Mouse (Mus musculus): ENCODE measurements at regions not wholly inside any gene's neighbourhood (a gene's known extent, or its start where the extent isn't known, plus 50 kb on each side); places are given as distances from the start of the nearest gene placed in this dataset.

GRCm38 (mm10) chr3:115596523-115596922 lies 118.3 kb downstream of the S1pr1 start:
- Histone ChIP-seq H3K4me3 (no peak overlapping the region), H3K4me1 (replicated peaks) (no peaks in the 10 kb centered on the region), H3K27ac (no peak overlapping the region), H3K4me2 (no peak overlapping the region), H3K9ac (no peak overlapping the region), H3K9me3 (replicated peaks) (no peaks in the 10 kb centered on the region), H3K27me3 (no peaks in the 10 kb centered on the region), H3K36me3 (no peaks in the 10 kb centered on the region)
- 18% methylated on average over 6 of the region's 6 CpGs for WGBS
- no peak; the same call in 1 of the 2 replicates for ATAC-seq (replicated peaks; ENCODE audit: insufficient number of reproducible peaks, insufficient read depth, low FRiP score, low read depth)

- Histone ChIP-seq H3K4me2 (no peak overlapping the region), H3K36me3 (no peaks in the 10 kb centered on the region), H3K27ac (no peak overlapping the region), H3K27me3 (no peaks in the 10 kb centered on the region), H3K9me3 (replicated peaks) (no peaks in the 10 kb centered on the region), H3K4me1 (replicated peaks) (0 out of 2 replicates have a peak, but pooled peaks cover 2% of the 10 kb centered on the region), H3K4me3 (no peak overlapping the region), H3K9ac (no peak overlapping the region)
- 81% methylated on average over 5 of the region's 5 CpGs for WGBS
- ATAC-seq (replicated peaks; ENCODE audit: insufficient number of reproducible peaks, insufficient read depth, low FRiP score, low read depth), result no peak
Measured at GRCm38 (mm10) chr3:115590716-115591115, 124.2 kb downstream of the S1pr1 start.

- Histone ChIP-seq H3K4me2 (no peak overlapping the region), H3K27ac (no peak overlapping the region), H3K9me3 (replicated peaks) (no peaks in the 10 kb centered on the region), H3K36me3 (no peaks in the 10 kb centered on the region), H3K4me1 (replicated peaks) (0 out of 2 replicates have a peak, but pooled peaks cover 2% of the 10 kb centered on the region), H3K27me3 (no peaks in the 10 kb centered on the region), H3K9ac (no peak overlapping the region), H3K4me3 (no peak overlapping the region)
- WGBS, result 87% methylated on average over 2 of the region's 2 CpGs
- ATAC-seq (replicated peaks; ENCODE audit: insufficient number of reproducible peaks, insufficient read depth, low FRiP score, low read depth), result no peak
Measured at GRCm38 (mm10) chr3:115588585-115588984, 126.3 kb downstream of the S1pr1 start.

GRCm38 (mm10) chr3:115580131-115580932 lies 134.5 kb downstream of the S1pr1 start:
- WGBS, result 68% methylated on average over 4 of the region's 4 CpGs
- Histone ChIP-seq H3K27me3 (no peaks in the 10 kb centered on the region), H3K4me1 (replicated peaks) (no peaks in the 10 kb centered on the region), H3K9ac (no peak overlapping the region), H3K4me2 (no peak overlapping the region), H3K36me3 (no peaks in the 10 kb centered on the region), H3K4me3 (no peak overlapping the region), H3K9me3 (replicated peaks) (no peaks in the 10 kb centered on the region), H3K27ac (no peak overlapping the region)
- no peak for ATAC-seq (replicated peaks; ENCODE audit: insufficient number of reproducible peaks, insufficient read depth, low FRiP score, low read depth)

GRCm38 (mm10) chr3:115575371-115575770 lies 139.5 kb downstream of the S1pr1 start:
- ATAC-seq (replicated peaks; ENCODE audit: insufficient number of reproducible peaks, insufficient read depth, low FRiP score, low read depth), result no peak
- 88% methylated on average over 2 of the region's 2 CpGs for WGBS
- Histone ChIP-seq H3K9ac (no peak overlapping the region), H3K27me3 (no peaks in the 10 kb centered on the region), H3K27ac (no peak overlapping the region), H3K36me3 (no peaks in the 10 kb centered on the region), H3K4me3 (no peak overlapping the region), H3K9me3 (replicated peaks) (no peaks in the 10 kb centered on the region), H3K4me1 (replicated peaks) (no peaks in the 10 kb centered on the region), H3K4me2 (no peak overlapping the region)

- Histone ChIP-seq H3K4me2 (no peak overlapping the region), H3K4me3 (no peak overlapping the region), H3K27me3 (no peaks in the 10 kb centered on the region), H3K36me3 (no peaks in the 10 kb centered on the region), H3K27ac (no peak overlapping the region), H3K4me1 (replicated peaks) (no peaks in the 10 kb centered on the region), H3K9ac (no peak overlapping the region), H3K9me3 (replicated peaks) (no peaks in the 10 kb centered on the region)
- 80% methylated on average over 7 of the region's 7 CpGs for WGBS
- ATAC-seq (replicated peaks; ENCODE audit: insufficient number of reproducible peaks, insufficient read depth, low FRiP score, low read depth), result no peak
Measured at GRCm38 (mm10) chr3:115562735-115563134, 152.1 kb downstream of the S1pr1 start.

- Histone ChIP-seq H3K9me3 (replicated peaks) (no peaks in the 10 kb centered on the region), H3K9ac (no peak overlapping the region), H3K4me3 (no peak overlapping the region), H3K4me1 (replicated peaks) (no peaks in the 10 kb centered on the region), H3K27me3 (no peaks in the 10 kb centered on the region), H3K4me2 (no peak overlapping the region), H3K36me3 (no peaks in the 10 kb centered on the region), H3K27ac (no peak overlapping the region)
- no peak for ATAC-seq (replicated peaks; ENCODE audit: insufficient number of reproducible peaks, insufficient read depth, low FRiP score, low read depth)
- 74% methylated on average over 10 of the region's 10 CpGs for WGBS
Measured at GRCm38 (mm10) chr3:115554809-115555708, 159.8 kb downstream of the S1pr1 start.

- Histone ChIP-seq H3K27ac (no peak overlapping the region), H3K4me1 (replicated peaks) (no peaks in the 10 kb centered on the region), H3K9me3 (replicated peaks) (no peaks in the 10 kb centered on the region), H3K4me2 (no peak overlapping the region), H3K9ac (no peak overlapping the region), H3K4me3 (no peak overlapping the region), H3K27me3 (no peaks in the 10 kb centered on the region), H3K36me3 (no peaks in the 10 kb centered on the region)
- WGBS, result 47% methylated on average over 10 of the region's 10 CpGs
- ATAC-seq (replicated peaks; ENCODE audit: insufficient number of reproducible peaks, insufficient read depth, low FRiP score, low read depth), result no peak; the same call in 1 of the 2 replicates
Measured at GRCm38 (mm10) chr3:115553848-115554515, 160.9 kb downstream of the S1pr1 start.

- 85% methylated on average over 1 of the region's 1 CpGs for WGBS
- no peak for ATAC-seq (replicated peaks; ENCODE audit: insufficient number of reproducible peaks, insufficient read depth, low FRiP score, low read depth)
- Histone ChIP-seq H3K36me3 (no peaks in the 10 kb centered on the region), H3K4me1 (replicated peaks) (no peaks in the 10 kb centered on the region), H3K9me3 (replicated peaks) (no peaks in the 10 kb centered on the region), H3K27ac (no peak overlapping the region), H3K4me3 (no peak overlapping the region), H3K4me2 (no peak overlapping the region), H3K9ac (no peak overlapping the region), H3K27me3 (no peaks in the 10 kb centered on the region)
Measured at GRCm38 (mm10) chr3:115541789-115542188, 173.1 kb downstream of the S1pr1 start.

- no peak for ATAC-seq (replicated peaks; ENCODE audit: insufficient number of reproducible peaks, insufficient read depth, low FRiP score, low read depth)
- H3K27ac ChIP-seq, result no peak overlapping the region
- H3K4me3 ChIP-seq, result no peak overlapping the region
- WGBS, result 67% methylated on average over 6 of the region's 6 CpGs
- H3K9ac ChIP-seq, result no peak overlapping the region
- H3K36me3 ChIP-seq, result no peaks in the 10 kb centered on the region
- no peaks in the 10 kb centered on the region for H3K9me3 ChIP-seq (replicated peaks)
- H3K27me3 ChIP-seq, result no peaks in the 10 kb centered on the region
- no peak overlapping the region for H3K4me2 ChIP-seq
- no peaks in the 10 kb centered on the region for H3K4me1 ChIP-seq (replicated peaks)
Measured at GRCm38 (mm10) chr3:115538355-115538754, 176.5 kb downstream of the S1pr1 start.

- Histone ChIP-seq H3K4me1 (replicated peaks) (no peaks in the 10 kb centered on the region), H3K27me3 (no peaks in the 10 kb centered on the region), H3K36me3 (no peaks in the 10 kb centered on the region), H3K4me2 (no peak overlapping the region), H3K4me3 (no peak overlapping the region), H3K9me3 (replicated peaks) (no peaks in the 10 kb centered on the region), H3K9ac (no peak overlapping the region), H3K27ac (no peak overlapping the region)
- 67% methylated on average over 18 of the region's 18 CpGs for WGBS
- ATAC-seq (replicated peaks; ENCODE audit: insufficient number of reproducible peaks, insufficient read depth, low FRiP score, low read depth), result no peak
Measured at GRCm38 (mm10) chr3:115532141-115532735, 182.6 kb downstream of the S1pr1 start.
